Mouse (Mus musculus) heart, postnatal 0 days (tissue): ENCODE data around the gene St3gal3.

Experiments used
- CTCF ChIP-seq: IDR thresholded peaks from 2 replicates; pipeline ENCODE4 v1.5.1; 2016; ENCODE audit warnings: antibody characterized with exemption, control low read depth, low read depth
- EP300 ChIP-seq: IDR thresholded peaks from 2 replicates; pipeline ENCODE4 v1.6.1; 2016; ENCODE audit warnings: antibody characterized with exemption, low read depth

GRCm38 (mm10) chr4:118031776-118032170, 102.9 kb downstream of the St3gal3 start:
- TF ChIP-seq CTCF: no peak
- no peak for TF ChIP-seq EP300
